Mouse (Mus musculus) limb, embryonic 14.5 days (tissue): ENCODE measurements around the gene Xrcc1. TPM values are rescaled to one million over a fixed set of nuclear protein-coding genes. Genes with fewer than 3 reads are reported as not detected.

ENCODE experiments used
- ATAC-seq: fragments of 200-750 bp; cut with Nextera tagmentation; 2 replicates; pipeline ENCODE4 v1.8.0; 2017; ENCODE audit warnings: low read depth, moderate number of reproducible peaks, moderate TSS enrichment; ENCODE audit not compliant: low FRiP score
- DNase-seq: peaks from one replicate; pipeline ENCODE4 v3.0.0-alpha.2; 2015; ENCODE audit warnings: low spot score
- H3K27ac ChIP-seq: fragments of 300-500 bp; sonication (generic); replicated peaks from 2 replicates; pipeline ENCODE4 v1.5.1; 2014; ENCODE audit warnings: low read depth, mild to moderate bottlenecking, low read length, moderate library complexity, mixed read lengths
- H3K27me3 ChIP-seq: fragments of 300-500 bp; sonication (generic); 2 replicates; pipeline ENCODE4 v1.6.1; 2014; ENCODE audit warnings: low read length, mixed read lengths; ENCODE audit not compliant: control insufficient read depth, insufficient read depth
- H3K36me3 ChIP-seq: fragments of 300-500 bp; sonication (generic); 2 replicates; pipeline ENCODE4 v1.6.1; 2014; ENCODE audit warnings: mild to moderate bottlenecking, low read length, moderate library complexity, mixed read lengths; ENCODE audit not compliant: control insufficient read depth, insufficient read depth
- H3K4me1 ChIP-seq: fragments of 300-500 bp; sonication (generic); 2 replicates; pipeline ENCODE4 v1.6.1; 2014; ENCODE audit warnings: antibody characterized with exemption, low read length, mixed read lengths; ENCODE audit not compliant: control insufficient read depth, insufficient read depth
- H3K4me2 ChIP-seq: fragments of 300-500 bp; sonication (generic); replicated peaks from 2 replicates; pipeline ENCODE4 v1.6.1; 2014; ENCODE audit warnings: low read depth, mild to moderate bottlenecking, low read length, moderate library complexity; ENCODE audit not compliant: severe bottlenecking
- H3K4me3 ChIP-seq: fragments of 300-500 bp; sonication (generic); replicated peaks from 2 replicates; pipeline ENCODE4 v1.5.1; 2014; ENCODE audit warnings: low read length
- H3K9ac ChIP-seq: fragments of 300-500 bp; sonication (generic); 2 replicates; pipeline ENCODE4 v1.6.1; 2014; ENCODE audit warnings: mild to moderate bottlenecking, low read depth, low read length, moderate library complexity; ENCODE audit not compliant: severe bottlenecking
- H3K9me3 ChIP-seq: fragments of 300-500 bp; sonication (generic); 2 replicates; pipeline ENCODE4 v1.6.1; 2016; ENCODE audit warnings: low read length; ENCODE audit not compliant: control insufficient read depth
- POLR2A ChIP-seq: fragments of 200-500 bp; IDR thresholded peaks from 2 replicates; pipeline ENCODE4 v1.8.0; 2012; ENCODE audit warnings: inconsistent platforms, mild to moderate bottlenecking, moderate library complexity, borderline replicate concordance; ENCODE audit not compliant: insufficient read depth, insufficient read length; ENCODE audit errors: extremely low read depth
- WGBS: fragments of 180-500 bp; shearing (Covaris S2); extraction: QIAGEN DNeasy Blood & Tissue Kit; methylation state at CpG from one replicate; pipeline ENCODE4 v1.1.7; 2014; 5-methylcytosine and 5-hydroxymethylcytosine counted together
- polyA plus RNA-seq, 2 experiments: library from polyadenylated mRNA; depleted of rRNA in 1 of 2; stranded (reverse) in 1 of 2; unstranded in 1 of 2; fragments of >200 nt; fragmentation: Nextera tagmentation in 1 of 2; extraction: Ambion mirVana in 1 of 2; gene quantifications; 2 replicates each; pipeline versions ENCODE4 v1.2.1 to v1.2.3; 2012 to 2014

The Xrcc1 gene
- polyA plus RNA-seq, 2 experiments = 103 to 133 TPM

- no peak for TF ChIP-seq POLR2A
- H3K4me2 ChIP-seq = no peak overlapping the region
- no peaks in the 10 kb centered on the region for H3K9me3 ChIP-seq
- H3K4me3 ChIP-seq = no peak overlapping the region
- ATAC-seq (no peak), DNase-seq (no peak)
- H3K27me3 ChIP-seq = peaks cover 28% of the 10 kb centered on the region
- H3K9ac ChIP-seq = no peak overlapping the region
- H3K27ac ChIP-seq = no peak overlapping the region
- no peaks in the 10 kb centered on the region for H3K36me3 ChIP-seq
- WGBS = 61% methylated on average over 13 of the region's 13 CpGs
- peaks cover 8% of the 10 kb centered on the region for H3K4me1 ChIP-seq
Observed at GRCm38 (mm10) chr7:24588336-24588735, 42.2 kb downstream of the Xrcc1 start.

- no peak overlapping the region for H3K4me2 ChIP-seq
- ATAC-seq (no peak), DNase-seq (no peak)
- peaks cover 18% of the 10 kb centered on the region for H3K4me1 ChIP-seq
- H3K9me3 ChIP-seq = no peaks in the 10 kb centered on the region
- TF ChIP-seq POLR2A = no peak
- H3K9ac ChIP-seq = no peak overlapping the region
- no peak overlapping the region for H3K27ac ChIP-seq
- no peak overlapping the region for H3K4me3 ChIP-seq
- H3K27me3 ChIP-seq = peaks cover 6% of the 10 kb centered on the region; the same call in 1 of the 2 replicates
- WGBS = 68% methylated on average over 5 of the region's 5 CpGs
- H3K36me3 ChIP-seq = no peaks in the 10 kb centered on the region; the same call in 1 of the 2 replicates
Observed at GRCm38 (mm10) chr7:24591735-24592134, 45.6 kb downstream of the Xrcc1 start.

GRCm38 (mm10) chr7:24592163-24592562 lies 46.1 kb downstream of the Xrcc1 start:
- no peak for TF ChIP-seq POLR2A
- Histone ChIP-seq H3K9me3 (no peaks in the 10 kb centered on the region), H3K4me3 (no peak overlapping the region), H3K4me2 (no peak overlapping the region), H3K9ac (no peak overlapping the region), H3K36me3 (no peaks in the 10 kb centered on the region; the same call in 1 of the 2 replicates), H3K27ac (no peak overlapping the region), H3K4me1 (peaks cover 14% of the 10 kb centered on the region), H3K27me3 (peaks cover 1% of the 10 kb centered on the region; the same call in 1 of the 2 replicates)
- WGBS = 57% methylated on average over 4 of the region's 4 CpGs
- DNase-seq = no peak
- no peak for ATAC-seq

- Histone ChIP-seq H3K9ac (no peak overlapping the region), H3K4me3 (no peak overlapping the region), H3K27me3 (no peaks in the 10 kb centered on the region), H3K4me1 (peaks cover 13% of the 10 kb centered on the region), H3K4me2 (no peak overlapping the region), H3K36me3 (no peaks in the 10 kb centered on the region; the same call in 1 of the 2 replicates), H3K27ac (no peak overlapping the region), H3K9me3 (no peaks in the 10 kb centered on the region)
- ATAC-seq (no peak), DNase-seq (no peak)
- 82% methylated on average over 6 of the region's 6 CpGs for WGBS
- TF ChIP-seq POLR2A = no peak
Observed at GRCm38 (mm10) chr7:24592781-24593180, 46.7 kb downstream of the Xrcc1 start.

- peak overlapping the region; percentile 72 for H3K4me2 ChIP-seq
- peak overlapping the region; percentile 72 for H3K4me3 ChIP-seq
- H3K36me3 ChIP-seq = no peaks in the 10 kb centered on the region; the same call in 1 of the 2 replicates
- peaks cover 12% of the 10 kb centered on the region for H3K4me1 ChIP-seq
- DNase-seq (peak; percentile 49), ATAC-seq (peak; percentile 92)
- H3K27ac ChIP-seq = no peak overlapping the region
- no peaks in the 10 kb centered on the region for H3K9me3 ChIP-seq
- no peak for TF ChIP-seq POLR2A
- H3K9ac ChIP-seq = peak overlapping the region; percentile 77
- 2% methylated on average over 39 of the region's 39 CpGs for WGBS
- H3K27me3 ChIP-seq = no peaks in the 10 kb centered on the region
Observed at GRCm38 (mm10) chr7:24593621-24594308, 47.7 kb downstream of the Xrcc1 start.
